Mouse (Mus musculus): ENCODE measurements at regions not wholly inside any gene's neighbourhood (a gene's known extent, or its start where the extent isn't known, plus 50 kb on each side); places are given as distances from the start of the nearest gene placed in this dataset.

DNA sequence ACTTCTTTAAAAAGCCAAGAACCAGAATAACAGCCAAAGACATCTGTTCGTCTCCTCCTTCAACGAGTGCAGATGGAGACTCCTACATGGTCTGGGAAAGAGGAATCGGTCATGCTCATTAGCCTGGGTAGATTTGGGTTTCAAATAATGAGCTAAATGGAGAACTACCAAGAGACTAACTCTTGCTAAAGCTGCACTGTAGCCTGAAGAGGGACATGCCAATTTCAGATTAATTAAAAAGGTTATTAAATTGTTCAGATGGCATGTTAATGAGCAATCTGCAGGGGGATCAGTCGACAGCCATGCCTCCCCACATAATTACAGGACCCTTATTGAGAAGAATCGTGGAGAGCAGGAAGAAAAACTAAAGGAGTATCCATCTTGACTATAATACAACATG lies 386.1 kb downstream of the Nedd1 start:
- intact Hi-C loops (cut with DNase I), result no loop called here

DNA sequence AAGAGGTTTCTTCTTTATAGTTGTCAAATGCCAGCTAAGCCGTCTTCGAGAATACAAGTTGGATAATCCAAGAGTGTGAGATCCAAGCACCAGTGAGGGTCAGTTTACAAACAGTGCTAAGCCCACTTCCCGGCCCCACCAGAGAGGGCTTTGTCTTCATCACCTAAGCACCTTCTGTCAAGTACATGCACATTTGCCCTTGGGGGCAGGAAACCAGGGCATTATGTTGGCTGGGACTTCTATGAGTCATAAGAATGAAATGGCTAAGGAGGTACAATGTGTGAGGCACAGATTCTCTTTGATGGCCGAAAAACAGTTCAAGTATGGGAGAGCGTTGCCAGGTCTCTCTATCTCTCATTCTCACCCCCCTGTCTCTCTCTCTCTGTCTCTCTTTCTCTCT lies 387.1 kb downstream of the Nedd1 start:
- intact Hi-C loops (cut with DNase I), result no loop called here

- intact Hi-C loops (cut with DNase I), result no loop called here
Observed at GRCm38 (mm10) chr10:92333869-92334268, 388.4 kb downstream of the Nedd1 start.

DNA sequence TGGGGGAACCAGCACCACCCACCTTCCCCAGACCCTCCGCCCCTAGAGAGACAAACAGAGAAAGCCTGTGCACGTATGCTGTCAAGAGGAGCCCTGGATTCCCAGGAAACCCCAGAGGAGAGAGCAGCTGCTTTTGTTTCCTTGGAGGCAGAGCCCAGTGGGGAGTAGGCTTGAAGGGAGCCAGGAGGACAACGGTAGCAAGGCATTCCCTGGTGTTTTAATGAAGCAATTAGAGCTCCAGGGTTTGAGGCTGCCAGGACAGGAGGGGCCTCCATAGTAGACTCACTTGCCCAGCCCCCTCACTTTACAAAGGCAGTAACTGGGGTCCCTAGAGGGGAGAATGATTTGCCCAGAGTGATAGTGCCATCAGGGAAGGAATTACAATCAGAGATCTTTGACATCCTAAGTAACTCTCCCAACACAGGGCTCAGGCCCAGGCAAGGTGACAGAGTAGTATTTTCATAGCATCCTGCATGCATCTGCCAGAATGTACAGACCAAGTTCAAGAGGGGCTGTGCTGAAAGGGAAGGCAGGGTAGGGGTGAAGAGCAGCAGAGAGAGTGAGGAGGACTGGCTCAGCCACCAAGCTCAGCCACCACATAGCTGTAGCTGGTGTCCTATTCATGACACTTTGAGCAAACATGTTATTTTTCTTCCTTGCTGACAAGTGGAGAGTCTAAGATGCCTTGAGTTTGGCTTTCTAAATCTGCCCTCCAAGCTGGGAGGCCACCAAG lies 389.0 kb downstream of the Nedd1 start:
- intact Hi-C loops (cut with DNase I), result no loop called here

- intact Hi-C loops (cut with DNase I), result no loop called here
Observed at GRCm38 (mm10) chr10:92330150-92330549, 392.1 kb downstream of the Nedd1 start.

DNA sequence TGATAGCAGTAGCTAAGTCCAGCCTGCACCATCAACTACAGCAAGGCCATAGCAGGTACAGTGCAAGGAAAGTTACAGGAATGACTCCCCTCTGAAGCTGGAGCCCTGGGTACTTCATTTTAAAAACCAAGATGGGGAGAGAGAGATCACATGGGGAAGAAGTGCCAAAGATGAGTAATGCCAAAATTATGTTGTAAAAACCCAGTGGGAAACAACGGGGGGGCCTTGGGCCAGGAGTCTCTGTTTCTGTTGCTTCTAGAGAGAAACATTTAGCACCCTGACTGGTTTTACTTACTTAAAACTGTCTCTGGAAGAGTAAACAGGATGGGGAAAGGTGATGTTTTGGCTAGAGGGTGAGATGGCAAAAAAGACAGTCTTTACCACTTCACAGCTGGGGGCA lies 392.6 kb downstream of the Nedd1 start:
- intact Hi-C loops (cut with DNase I), result no loop called here

DNA sequence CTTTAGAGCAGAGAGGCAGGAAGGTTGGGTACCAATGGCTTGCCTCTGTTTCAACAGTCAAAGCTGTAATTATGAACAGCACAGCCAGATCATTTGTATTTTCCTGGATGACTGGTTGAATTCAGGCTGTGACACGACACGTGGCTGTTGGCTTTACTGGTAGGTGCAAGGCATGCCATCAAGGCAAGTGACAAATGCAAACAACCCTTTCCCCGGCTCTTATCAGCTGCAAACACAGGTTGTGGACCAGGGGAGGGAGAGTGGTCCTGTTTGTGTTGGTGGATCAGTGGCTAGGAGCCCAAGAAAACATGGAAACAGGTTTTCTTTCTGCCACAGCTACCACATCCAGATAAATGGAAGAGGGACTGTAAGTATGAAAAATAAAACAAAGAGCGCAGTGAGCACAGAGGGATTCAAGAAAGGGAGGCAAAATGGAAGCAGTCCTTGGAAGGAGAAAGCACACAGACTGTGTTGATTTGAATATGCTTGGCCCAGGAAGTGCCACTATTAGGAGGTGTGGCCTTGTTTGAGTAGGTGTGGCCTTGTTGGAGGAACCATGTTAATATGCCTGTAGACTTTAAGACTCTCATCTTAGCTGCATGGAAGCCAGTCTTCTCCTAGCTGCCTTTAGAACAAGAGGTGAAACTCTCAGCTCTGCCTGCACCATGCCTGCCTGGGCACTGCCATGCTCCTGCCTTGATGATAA lies 396.8 kb downstream of the Nedd1 start:
- intact Hi-C loops (cut with DNase I), result no loop called here

DNA sequence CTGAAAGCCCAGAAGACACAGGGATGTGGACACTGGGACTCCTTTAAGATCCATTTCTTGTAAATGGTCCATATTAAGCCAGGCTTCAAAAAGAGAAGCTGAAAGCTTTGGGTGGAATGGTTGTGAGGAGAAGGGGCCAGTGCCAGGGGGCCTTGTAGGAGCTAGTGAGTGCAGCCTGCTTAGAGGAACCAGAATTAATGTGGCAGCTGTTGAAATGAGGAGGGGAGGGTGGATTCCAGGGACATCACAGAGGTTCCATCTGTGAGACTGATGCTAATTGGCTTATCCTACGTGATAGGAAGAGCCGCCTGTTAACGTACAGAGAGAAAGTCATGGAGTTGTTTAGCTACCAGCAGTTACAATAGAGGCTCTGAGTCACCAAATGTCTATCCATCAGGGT lies 407.6 kb downstream of the Nedd1 start:
- intact Hi-C loops (cut with DNase I), result no loop called here

DNA sequence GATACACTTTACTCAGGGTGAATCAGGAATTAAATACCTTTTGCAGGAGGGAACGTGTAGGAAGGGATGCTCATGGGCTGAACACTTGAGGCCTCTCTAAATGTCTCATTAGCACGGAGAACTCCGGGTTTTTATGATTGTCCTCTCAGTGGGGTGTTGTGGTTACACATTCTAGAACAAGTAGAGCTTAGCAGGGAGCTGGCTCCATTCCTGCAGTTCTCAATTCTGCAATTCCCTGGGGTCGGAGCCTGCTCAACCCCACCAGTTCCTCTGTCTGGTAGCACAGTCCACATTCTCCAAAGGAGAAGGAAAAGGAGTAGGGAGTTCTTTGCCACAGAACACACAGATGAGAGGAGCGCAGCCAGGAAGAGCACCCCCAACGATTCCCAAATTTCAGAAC lies 409.9 kb downstream of the Nedd1 start:
- intact Hi-C loops (cut with DNase I), result no loop called here

DNA sequence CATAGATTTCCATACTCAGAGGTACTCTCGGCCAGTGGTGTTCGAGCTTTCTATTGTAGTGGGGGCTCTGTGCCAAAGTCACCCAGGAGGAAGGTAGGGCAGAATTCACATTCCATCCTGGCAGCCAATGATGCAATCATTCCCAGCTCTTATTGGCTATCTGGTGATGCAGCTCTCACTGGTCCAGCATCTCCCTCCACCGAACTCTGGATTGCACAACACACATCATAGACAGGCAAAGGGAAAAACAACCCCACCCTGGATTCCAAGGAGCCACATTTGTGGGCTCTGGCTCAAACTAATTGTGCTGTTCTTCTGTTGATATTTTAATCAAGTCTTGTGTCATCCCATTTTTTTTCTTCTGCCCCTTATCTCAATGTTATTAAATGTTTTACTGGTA lies 413.6 kb downstream of the Nedd1 start:
- intact Hi-C loops (cut with DNase I), result loop anchor here (1.0 to 5.0 kb wide), 2 partner anchors 344 to 704 kb away; no protein-coding TSS in a partner anchor

- intact Hi-C loops (cut with DNase I), result loop anchor here (1.0 to 5.0 kb wide), 2 partner anchors 344 to 704 kb away; no protein-coding TSS in a partner anchor
Observed at GRCm38 (mm10) chr10:92307861-92308260, 414.4 kb downstream of the Nedd1 start.

GRCm38 (mm10) chr10:92298693-92299092 lies 423.5 kb downstream of the Nedd1 start:
- intact Hi-C loops (cut with DNase I), result no loop called here

GRCm38 (mm10) chr10:92296837-92297236 lies 425.4 kb downstream of the Nedd1 start:
- intact Hi-C loops (cut with DNase I), result no loop called here

DNA sequence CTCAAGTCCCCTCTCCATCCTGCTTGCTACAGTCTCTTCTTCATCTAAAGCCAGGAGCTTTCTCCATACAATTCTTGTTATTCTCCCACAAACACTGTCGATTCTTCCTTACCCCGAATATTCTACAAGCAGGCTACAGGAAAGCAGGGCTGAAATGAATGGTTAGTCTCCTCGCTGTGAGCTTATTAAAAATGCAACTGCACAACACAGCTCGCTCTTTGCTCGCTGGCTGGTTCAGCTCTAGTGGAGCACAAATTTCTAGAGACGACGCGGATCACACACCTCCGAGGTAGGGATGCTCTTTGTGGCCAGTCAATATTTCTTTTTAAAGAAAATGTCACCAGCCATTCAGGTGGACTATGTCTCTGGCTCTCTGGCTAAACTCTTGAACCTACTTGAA lies 425.9 kb downstream of the Nedd1 start:
- intact Hi-C loops (cut with DNase I), result no loop called here

DNA sequence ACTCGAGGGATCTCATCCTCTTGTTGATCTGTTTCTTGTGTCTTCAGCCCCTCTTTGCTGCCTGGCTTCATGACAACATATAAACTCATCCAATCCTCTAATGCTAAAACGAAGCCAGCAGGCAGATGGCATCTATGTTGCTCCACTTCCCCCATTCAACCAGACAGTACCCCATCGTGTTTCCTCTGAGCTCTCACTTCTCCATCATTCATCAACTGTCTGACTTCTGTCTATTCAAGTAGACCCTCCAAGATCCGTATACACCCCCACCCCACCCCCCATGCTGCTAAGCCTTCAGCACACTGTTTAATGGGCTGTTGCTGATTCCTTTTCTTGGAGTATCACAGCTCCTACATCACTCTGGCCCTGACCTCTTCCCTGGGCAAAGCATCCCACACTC lies 429.0 kb downstream of the Nedd1 start:
- intact Hi-C loops (cut with DNase I), result no loop called here

GRCm38 (mm10) chr10:92289230-92289629 lies 433.0 kb downstream of the Nedd1 start:
- intact Hi-C loops (cut with DNase I), result no loop called here

- intact Hi-C loops (cut with DNase I), result no loop called here
Observed at GRCm38 (mm10) chr10:92284231-92284630, 438.0 kb downstream of the Nedd1 start.

DNA sequence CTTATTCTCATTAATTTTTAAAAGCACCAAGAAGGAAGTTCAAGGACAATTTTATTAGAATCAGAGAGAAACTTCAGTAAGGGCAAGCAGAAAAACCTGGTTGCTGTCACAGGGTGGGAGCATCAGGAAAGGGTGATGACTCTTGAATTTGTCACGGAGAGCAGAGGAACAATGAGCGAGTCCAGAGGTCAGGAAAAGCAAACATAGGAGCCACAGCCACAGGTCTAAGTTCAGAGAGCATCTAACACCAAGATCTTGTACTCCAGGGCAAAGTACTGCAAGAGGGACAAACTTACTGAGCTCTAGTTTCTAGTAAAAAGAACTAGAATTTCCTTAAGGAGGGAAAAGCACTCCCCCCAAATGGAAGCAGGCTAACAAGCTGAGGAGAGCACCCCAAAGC lies 444.2 kb downstream of the Nedd1 start:
- intact Hi-C loops (cut with DNase I), result no loop called here

DNA sequence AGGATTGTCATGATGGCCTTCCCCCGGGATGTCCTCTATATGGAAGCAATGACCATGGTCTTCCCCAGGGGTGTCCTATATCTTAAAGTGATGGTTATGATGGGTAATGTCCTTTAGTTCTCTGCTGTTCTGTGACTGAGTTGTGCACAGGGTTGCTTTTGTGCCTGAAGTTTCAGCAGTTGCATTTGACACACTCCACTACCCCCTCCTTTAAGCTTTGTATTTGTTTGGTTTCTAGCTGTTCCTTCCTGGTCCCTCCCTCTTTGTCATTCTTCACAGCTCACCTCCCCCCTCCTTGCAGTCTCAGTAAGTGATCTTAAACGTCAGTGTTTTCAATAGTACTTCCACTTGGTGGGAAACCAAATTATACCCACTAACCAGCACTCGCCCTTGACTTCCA lies 464.4 kb downstream of the Nedd1 start:
- intact Hi-C loops (cut with DNase I), result no loop called here

DNA sequence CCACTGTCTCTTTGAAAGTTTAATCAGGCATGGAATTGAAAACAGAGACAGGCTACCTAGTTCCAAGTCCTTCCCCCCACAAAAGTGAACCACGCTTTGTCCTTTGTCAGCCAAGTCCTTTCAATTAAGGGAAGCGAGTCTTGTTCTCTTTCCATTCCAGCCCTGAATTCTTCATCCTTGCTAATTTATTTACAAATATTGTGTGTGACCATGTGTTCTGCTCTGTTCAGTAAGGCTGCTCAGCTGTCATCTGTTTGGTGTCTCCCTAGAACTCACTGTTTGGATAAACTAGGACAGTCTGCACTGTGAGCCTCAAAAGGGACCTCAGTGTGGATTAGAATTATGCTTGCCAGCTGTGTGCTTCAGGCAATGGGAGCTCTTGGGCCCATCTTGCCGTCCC lies 473.6 kb downstream of the Nedd1 start:
- intact Hi-C loops (cut with DNase I), result no loop called here

DNA sequence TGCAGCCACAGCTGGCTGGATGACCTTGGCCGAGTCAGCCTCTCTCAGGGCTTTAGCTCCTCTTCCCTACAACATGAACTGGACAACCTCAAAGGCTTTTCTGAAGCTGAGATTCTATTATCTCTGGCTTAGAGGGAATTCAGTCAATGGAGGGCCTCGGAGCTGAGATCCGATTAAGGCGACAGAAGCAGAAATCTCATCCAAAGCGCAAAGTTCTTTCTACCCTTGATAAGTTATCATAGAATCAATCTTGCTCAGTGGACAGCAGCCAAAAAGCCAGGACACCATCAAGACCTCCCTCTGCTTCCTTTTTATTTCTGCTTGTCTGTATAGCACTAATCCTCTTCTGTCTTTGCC lies 474.8 kb downstream of the Nedd1 start:
- intact Hi-C loops (cut with DNase I), result no loop called here

- intact Hi-C loops (cut with DNase I), result no loop called here
Observed at GRCm38 (mm10) chr10:92246785-92247448, 475.3 kb downstream of the Nedd1 start.
